Mouse (Mus musculus) adrenal gland, adult 8-10 months (tissue): ENCODE results near the gene Osm. TPM values are rescaled to one million over a fixed set of nuclear protein-coding genes. Genes with fewer than 3 reads are reported as not detected.

Experiments used
- DNase-seq: peaks from one replicate; pipeline ENCODE4 v3.0.0; 2022
- total RNA-seq, 4 experiments: library from RNA; stranded (reverse); gene quantifications; 2 replicates each; pipeline ENCODE4 v1.2.4; 2022

Osm gene
- total RNA-seq, 4 experiments from 2014 or later = 0.24 to 0.25 TPM; not detected in 2

DNA sequence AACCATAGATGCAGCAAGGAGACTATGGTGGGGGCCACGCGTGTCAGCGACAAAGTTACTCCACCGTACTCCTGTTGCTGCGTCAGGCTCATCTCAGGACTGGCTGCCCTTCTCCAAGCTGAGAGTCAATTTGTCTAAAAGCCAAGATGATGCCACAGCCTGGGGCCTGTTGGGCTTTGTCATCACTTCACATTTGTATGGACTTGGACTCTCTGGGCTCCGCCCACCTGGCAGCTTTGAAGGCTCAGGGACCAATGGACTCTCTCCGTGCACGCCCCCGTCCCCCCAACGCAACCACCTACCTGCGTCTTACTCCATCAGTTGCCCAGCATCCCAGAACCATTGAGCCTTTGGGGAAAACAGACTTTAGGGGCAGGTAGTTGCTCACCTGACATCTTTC lies 35.3 kb downstream of the Osm start:
- no peak for DNase-seq

DNA sequence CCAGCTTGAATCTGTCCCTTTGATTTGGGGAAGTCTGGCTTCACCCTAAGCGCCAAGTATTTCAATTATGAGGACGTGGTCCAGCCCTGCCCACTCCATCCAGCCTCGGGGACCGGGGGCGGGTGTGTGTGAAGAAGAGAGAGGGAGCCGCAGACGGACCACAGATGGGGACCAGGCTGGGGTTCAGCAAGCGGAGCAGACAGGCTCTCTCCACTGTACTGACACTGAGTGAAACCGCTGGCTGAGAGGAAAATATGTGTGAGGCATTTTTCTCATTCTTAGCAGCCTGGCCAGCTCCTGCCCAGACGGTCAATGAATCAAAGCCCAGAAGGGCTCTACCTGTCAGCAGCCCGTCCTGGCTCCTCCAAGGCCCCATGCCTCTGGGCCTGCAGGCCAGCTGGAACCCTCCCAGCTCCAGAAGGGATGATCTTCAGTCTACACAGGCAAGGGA lies 40.2 kb downstream of the Osm start:
- no peak for DNase-seq

DNA sequence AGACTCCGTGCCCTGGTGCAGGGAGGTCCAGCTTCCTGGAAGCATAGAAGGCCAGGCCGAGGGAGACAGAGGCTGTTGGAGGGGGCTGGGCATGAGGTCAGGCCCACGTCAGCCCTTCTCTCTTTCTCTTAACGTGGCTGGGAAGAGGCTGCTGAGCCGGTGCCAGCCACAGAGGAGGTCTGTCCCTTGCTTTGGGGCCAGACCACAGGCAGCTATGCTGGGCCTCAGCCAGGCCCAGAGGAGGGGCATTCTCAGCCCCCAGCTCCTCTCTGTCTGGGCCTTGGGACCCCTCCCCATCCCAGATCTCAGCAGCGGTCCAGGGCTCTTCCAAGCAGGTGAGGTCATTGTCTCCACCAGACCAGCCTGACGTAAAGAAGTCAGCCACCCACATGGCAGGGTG lies 43.7 kb downstream of the Osm start:
- DNase-seq = no peak

DNA sequence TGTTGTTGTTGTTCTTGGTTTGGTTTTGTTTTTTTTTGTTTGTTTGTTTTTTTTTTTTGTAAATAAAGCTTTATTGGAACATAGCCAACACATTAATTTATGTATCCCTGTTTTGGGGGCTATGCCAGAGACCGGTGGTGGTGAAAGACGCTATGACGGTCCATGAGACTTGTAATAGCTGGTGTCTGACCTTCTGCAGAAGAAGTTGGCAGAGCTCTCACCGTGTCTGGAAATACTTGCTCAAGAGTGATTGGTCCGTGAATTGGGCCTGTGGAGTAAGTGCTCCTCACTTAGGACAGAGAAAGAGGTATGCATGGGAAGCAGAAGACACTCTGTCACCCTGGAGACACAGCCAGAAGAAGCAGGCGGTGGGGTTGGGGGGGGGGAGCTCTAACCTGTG lies 45.6 kb downstream of the Osm start:
- DNase-seq = no peak

DNA sequence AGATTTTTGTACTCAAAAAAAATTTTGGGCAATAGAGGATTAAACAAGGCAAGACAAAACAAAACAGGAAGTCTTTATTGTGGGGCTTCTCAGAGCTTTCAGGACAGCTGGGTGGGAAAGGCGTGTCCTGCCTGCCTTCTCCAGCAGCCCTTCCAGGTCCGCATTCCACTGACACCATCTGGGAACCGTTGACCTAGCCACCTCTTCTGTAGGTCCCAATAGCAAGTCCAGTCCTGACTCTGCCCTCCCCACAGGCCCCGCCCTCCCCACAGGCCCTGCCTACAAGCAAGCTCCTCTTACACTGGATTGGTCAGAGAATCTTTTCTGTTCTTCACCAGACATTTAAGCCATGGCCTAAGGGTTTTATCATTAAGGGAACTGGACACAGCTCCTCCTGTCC lies 47.4 kb downstream of the Osm start:
- DNase-seq = no peak

DNA sequence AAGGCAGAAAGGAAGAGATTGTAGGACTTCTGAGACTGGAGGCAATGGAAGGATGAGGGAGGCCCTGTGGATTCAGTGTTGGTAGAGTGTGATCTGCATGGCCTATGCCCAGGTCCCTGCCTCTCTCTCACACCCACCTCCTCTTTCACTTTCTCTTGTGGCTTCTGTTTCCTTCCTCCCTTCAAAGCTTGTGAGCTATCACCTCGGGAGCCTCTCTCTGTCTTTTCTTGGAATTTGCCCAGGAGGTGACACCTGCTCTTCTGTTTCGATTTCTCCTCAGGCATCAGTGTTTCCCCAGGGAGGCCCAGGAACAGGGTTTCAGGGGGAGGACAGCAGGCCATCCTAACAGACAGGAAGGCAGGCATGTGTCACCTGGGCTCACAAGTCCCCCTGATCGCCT lies 53.1 kb downstream of the Osm start:
- no peak for DNase-seq

Other genes with a start within 250 kb of the Osm start
- 1 to 10 TPM in 2 of 4 experiments, under 1 TPM in 1, not detected in 1; 0.59 to 5.1 (median 3.8) TPM for gene Sec14l4, start 205.0 kb upstream of the Osm start, total RNA-seq
- gene Sec14l3, start 171.6 kb upstream of the Osm start, total RNA-seq = under 1 TPM in 1 of 4 experiments, not detected in 3; 0.34 TPM
- gene Mtfp1, start 141.0 kb upstream of the Osm start, total RNA-seq = 10 to 100 TPM; 17.5 to 21.4 (median 18.9) TPM
- gene Sec14l2, start 113.0 kb upstream of the Osm start, total RNA-seq = 1 to 10 TPM; 2.0 to 3.3 (median 2.4) TPM
- 10 to 100 TPM; 28.2 to 38.2 (median 33.1) TPM for gene Rnf215, start 101.2 kb upstream of the Osm start, total RNA-seq
- gene Ccdc157, start 76.1 kb upstream of the Osm start, total RNA-seq = 10 to 100 TPM; 11.8 to 22.5 (median 15.3) TPM
- 10 to 100 TPM; 40.4 to 61.5 (median 48.4) TPM for gene Sf3a1, start 76.1 kb upstream of the Osm start, total RNA-seq
- 10 to 100 TPM; 18.6 to 24.7 (median 21.9) TPM for gene Tbc1d10a, start 49.6 kb upstream of the Osm start, total RNA-seq
- gene Castor1, start 18.2 kb upstream of the Osm start, total RNA-seq = 1 to 10 TPM; 3.1 to 6.1 (median 4.2) TPM
- 1 to 10 TPM in 1 of 4 experiments, under 1 TPM in 2, not detected in 1; 0.15 to 1.0 (median 0.34) TPM for gene Lif, start 21.1 kb downstream of the Osm start, total RNA-seq
- gene Hormad2, start 204.7 kb downstream of the Osm start, total RNA-seq = 1 to 10 TPM in 2 of 4 experiments, under 1 TPM in 1, not detected in 1; 0.62 to 1.9 (median 1.5) TPM